Mouse (Mus musculus) mammary gland, adult 2 months (tissue): ENCODE results near the gene Zcchc18. TPM values are rescaled to one million over a fixed set of nuclear protein-coding genes. Genes with fewer than 3 reads are reported as not detected.

ENCODE experiments used
- polyA plus RNA-seq: library from polyadenylated mRNA; depleted of rRNA; stranded (reverse); fragments of >200 nt; gene quantifications from 2 replicates; pipeline ENCODE4 v1.2.3, GENCODE M21; 2012; ENCODE audit warnings: low replicate concordance; rRNA removed

Zcchc18 gene
- 0.68 and 0.88 TPM in 2 replicates for polyA plus RNA-seq

DNA sequence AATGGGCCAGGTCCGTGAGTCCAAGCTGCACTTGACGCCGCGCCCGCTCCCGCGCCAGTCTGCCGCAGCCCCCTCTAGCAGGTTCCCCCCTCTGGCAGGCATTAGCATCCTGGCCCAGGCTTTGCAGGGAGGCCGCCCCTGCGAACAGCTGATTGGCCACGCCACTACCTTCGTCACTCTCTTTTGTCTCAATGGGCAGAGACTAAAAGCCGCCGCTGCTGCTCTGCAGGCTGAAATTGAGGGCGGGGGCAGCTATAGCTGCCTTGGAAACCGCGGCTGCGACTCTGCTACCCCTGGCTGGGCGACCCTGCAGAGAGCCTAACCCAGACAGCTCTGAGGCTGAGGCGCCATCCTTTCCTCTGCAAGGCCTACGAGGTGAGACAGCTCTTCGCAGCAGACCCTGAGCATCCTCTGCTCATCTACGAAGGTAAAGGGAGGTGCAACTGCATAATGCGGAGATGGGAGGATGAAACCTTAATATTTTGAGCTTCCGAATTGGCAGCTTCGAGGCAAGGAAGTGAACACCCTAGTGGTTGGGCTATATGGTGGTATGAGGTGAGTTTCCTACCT, at the start of gene Zcchc18:
Zcchc18 (plus strand) TSS at position 178 of the 570 bp plus-strand sequence.

DNA sequence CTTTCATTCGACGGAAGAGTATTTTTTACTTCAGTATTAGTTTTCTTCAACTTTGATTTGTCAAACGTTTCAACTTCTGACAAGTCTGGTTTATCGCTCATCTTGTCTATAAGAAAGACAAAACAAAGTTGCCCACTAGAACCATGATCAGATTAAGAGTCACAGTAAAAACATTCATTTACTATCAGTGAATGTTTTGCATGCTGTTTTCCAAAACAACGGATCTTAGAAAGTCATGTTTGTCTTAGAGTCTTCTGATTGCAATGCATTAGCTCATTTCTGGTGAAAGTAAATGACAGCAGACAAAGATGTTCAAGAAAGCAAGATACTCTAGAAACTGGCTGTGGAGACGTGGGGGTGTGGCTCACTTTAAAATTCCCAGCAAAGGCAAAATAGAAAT, 17.6 kb upstream of the Zcchc18 start, which contains the start of gene Tmsb15b2:
Tmsb15b2 (minus strand) TSS at position 101 of the 400 bp plus-strand sequence.

GRCm38 (mm10) chrX:136976424-136977084, 16.4 kb upstream of the Zcchc18 start, which contains the start of the genes Tmsb15l and Tmsb15b1:
Gene Tmsb15l (minus strand): TSS chrX:136976869.
Gene Tmsb15b1 (minus strand): TSS chrX:136976874.

DNA sequence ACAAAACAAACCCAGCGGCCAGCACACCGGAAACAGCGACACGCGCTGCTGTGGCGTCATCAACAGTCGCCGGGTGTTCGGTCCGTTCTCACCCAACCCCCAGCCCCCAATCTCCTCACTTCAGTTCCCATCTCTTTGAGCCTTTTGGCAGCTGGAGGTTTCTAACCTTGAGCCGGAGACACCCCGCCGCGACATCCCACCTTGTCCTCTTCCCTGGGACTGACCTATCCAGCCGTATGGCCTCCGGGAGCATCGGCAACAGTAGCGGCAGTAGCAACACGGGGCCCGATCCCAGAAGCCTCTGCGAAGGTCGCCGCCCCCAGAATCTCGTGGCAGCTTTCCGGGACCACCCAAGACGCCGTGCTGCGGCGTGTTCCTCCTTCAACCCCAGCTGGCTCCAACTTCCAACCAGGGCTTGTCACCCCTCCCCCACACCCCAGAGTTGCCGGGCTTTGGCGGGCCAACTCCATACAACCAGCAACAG, 45.1 kb downstream of the Zcchc18 start, which contains the start of gene Slc25a53:
Slc25a53 (minus strand) TSS at position 303 of the 484 bp plus-strand sequence.

Other genes starting within 250 kb of the Zcchc18 start
- 16.8 and 46.6 TPM in 2 replicates for gene Morf4l2, start 249.5 kb upstream of the Zcchc18 start, polyA plus RNA-seq
- not detected in 2 replicates for gene Glra4, start 213.0 kb upstream of the Zcchc18 start, polyA plus RNA-seq
- 5.7 and 17.4 TPM in 2 replicates for gene Plp1, start 170.5 kb upstream of the Zcchc18 start, polyA plus RNA-seq
- 0.08 and 0.14 TPM in 2 replicates for gene Rab9b, start 124.4 kb upstream of the Zcchc18 start, polyA plus RNA-seq
- gene H2bfm, start 65.8 kb upstream of the Zcchc18 start, polyA plus RNA-seq, result not detected in 2 replicates
- gene Tmsb15b2, start 17.7 kb upstream of the Zcchc18 start, polyA plus RNA-seq, result not detected in 2 replicates
- gene Tmsb15l, start 16.3 kb upstream of the Zcchc18 start, polyA plus RNA-seq, result 0.30 and 0.96 TPM in 2 replicates
- gene Tmsb15b1, start 16.3 kb upstream of the Zcchc18 start, polyA plus RNA-seq, result 0.45 TPM in 1 of 2 replicates, not detected in the other
- 5.9 and 7.4 TPM in 2 replicates for gene Slc25a53, start 45.1 kb downstream of the Zcchc18 start, polyA plus RNA-seq
- gene Fam199x, start 56.4 kb downstream of the Zcchc18 start, polyA plus RNA-seq, result 0.47 and 0.87 TPM in 2 replicates
- not detected in 2 replicates for gene Esx1, start 128.9 kb downstream of the Zcchc18 start, polyA plus RNA-seq